Mouse (Mus musculus) forebrain, embryonic 11.5 days (tissue): ENCODE results near the gene Tmed10. TPM values are rescaled to one million over a fixed set of nuclear protein-coding genes. Genes with fewer than 3 reads are reported as not detected.

Experiments
- ATAC-seq: fragments of 200-750 bp; cut with Nextera tagmentation; replicated peaks from 2 replicates; pipeline ENCODE4 v1.8.0; 2017; ENCODE audit warnings: moderate TSS enrichment; ENCODE audit not compliant: low FRiP score
- DNase-seq: peaks from one replicate; pipeline ENCODE4 v3.0.0-alpha.2; 2017; ENCODE audit warnings: low spot score
- H3K27ac ChIP-seq: fragments of 300-500 bp; sonication (generic); 2 replicates; pipeline ENCODE4 v1.5.1; 2014; ENCODE audit warnings: low read depth, low read length
- H3K27me3 ChIP-seq: fragments of 300-500 bp; sonication (generic); 2 replicates; pipeline ENCODE4 v1.6.1; 2014; ENCODE audit warnings: mild to moderate bottlenecking, low read length, mixed read lengths; ENCODE audit not compliant: control insufficient read depth, insufficient read depth
- H3K36me3 ChIP-seq: fragments of 300-500 bp; sonication (generic); 2 replicates; pipeline ENCODE4 v1.6.1; 2014; ENCODE audit warnings: mild to moderate bottlenecking, low read length, moderate library complexity, mixed read lengths; ENCODE audit not compliant: control insufficient read depth, insufficient read depth
- H3K4me1 ChIP-seq: fragments of 300-500 bp; sonication (generic); replicated peaks from 2 replicates; pipeline ENCODE4 v1.6.1; 2014; ENCODE audit warnings: low read length, mixed read lengths; ENCODE audit not compliant: control insufficient read depth, insufficient read depth
- H3K4me2 ChIP-seq: fragments of 300-500 bp; sonication (generic); 2 replicates; pipeline ENCODE4 v1.6.1; 2014; ENCODE audit warnings: low read depth, mild to moderate bottlenecking, low read length, moderate library complexity, mixed read lengths; ENCODE audit not compliant: severe bottlenecking
- H3K4me3 ChIP-seq: fragments of 300-500 bp; sonication (generic); 2 replicates; pipeline ENCODE4 v1.5.1; 2014; ENCODE audit warnings: low read depth, low read length
- H3K9ac ChIP-seq: fragments of 300-500 bp; sonication (generic); 2 replicates; pipeline ENCODE4 v1.6.1; 2014; ENCODE audit warnings: low read length
- H3K9me3 ChIP-seq: fragments of 300-500 bp; sonication (generic); 2 replicates; pipeline ENCODE4 v1.6.1; 2016; ENCODE audit warnings: low read length, mixed read lengths; ENCODE audit not compliant: control insufficient read depth
- WGBS: fragments of 180-500 bp; shearing (Covaris S2); extraction: QIAGEN DNeasy Blood & Tissue Kit; methylation state at CpG from one replicate; pipeline ENCODE4 v1.1.7; 2014; 5-methylcytosine and 5-hydroxymethylcytosine counted together
- polyA plus RNA-seq: library from polyadenylated mRNA; unstranded; fragments of >200 nt; fragmentation: Nextera tagmentation; extraction: Ambion mirVana; gene quantifications from 2 replicates; pipeline ENCODE4 v1.2.1, GENCODE M21; 2014

Tmed10 gene
- polyA plus RNA-seq, 1 experiment from 2014 or later = 229 TPM

GRCm38 (mm10) chr12:85296915-85297314 lies 77.7 kb downstream of the Tmed10 start:
- Histone ChIP-seq H3K4me1 (no peaks in the 10 kb centered on the region), H3K9ac (no peak overlapping the region), H3K4me2 (no peak overlapping the region), H3K36me3 (peaks cover 7% of the 10 kb centered on the region; the same call in 1 of the 2 replicates), H3K27ac (no peak overlapping the region), H3K27me3 (no peaks in the 10 kb centered on the region), H3K9me3 (peaks cover 5% of the 10 kb centered on the region; the same call in 1 of the 2 replicates), H3K4me3 (no peak overlapping the region)
- ATAC-seq = no peak
- no peak for DNase-seq
- 83% methylated on average over 5 of the region's 5 CpGs for WGBS

- no peak overlapping the region for H3K4me3 ChIP-seq
- 87% methylated on average over 2 of the region's 2 CpGs for WGBS
Observed at GRCm38 (mm10) chr12:85295506-85295905, 79.1 kb downstream of the Tmed10 start.

GRCm38 (mm10) chr12:85292906-85293305 lies 81.7 kb downstream of the Tmed10 start:
- peaks cover 5% of the 10 kb centered on the region; the same call in 1 of the 2 replicates for H3K9me3 ChIP-seq
- H3K9ac ChIP-seq = no peak overlapping the region
- H3K27me3 ChIP-seq = no peaks in the 10 kb centered on the region
- H3K4me1 ChIP-seq = no peaks in the 10 kb centered on the region
- no peak overlapping the region for H3K27ac ChIP-seq
- no peak overlapping the region for H3K4me3 ChIP-seq
- DNase-seq (no peak), ATAC-seq (no peak)
- H3K4me2 ChIP-seq = no peak overlapping the region
- no peaks in the 10 kb centered on the region for H3K36me3 ChIP-seq

More at GRCm38 (mm10) chr12:85295506-85295905, 79.1 kb downstream of the Tmed10 start:
- H3K9ac ChIP-seq = no peak overlapping the region
- no peak overlapping the region for H3K27ac ChIP-seq
- H3K4me2 ChIP-seq = no peak overlapping the region
- DNase-seq = no peak
- no peaks in the 10 kb centered on the region for H3K4me1 ChIP-seq
- H3K9me3 ChIP-seq = peaks cover 5% of the 10 kb centered on the region; the same call in 1 of the 2 replicates
- ATAC-seq = no peak
- no peaks in the 10 kb centered on the region for H3K27me3 ChIP-seq
- no peaks in the 10 kb centered on the region; the same call in 1 of the 2 replicates for H3K36me3 ChIP-seq

- DNase-seq (no peak), ATAC-seq (no peak)
- H3K36me3 ChIP-seq = no peaks in the 10 kb centered on the region
- no peak overlapping the region for H3K4me2 ChIP-seq
- 78% methylated on average over 6 of the region's 6 CpGs for WGBS
- H3K27ac ChIP-seq = no peak overlapping the region
- H3K4me3 ChIP-seq = no peak overlapping the region
- H3K9me3 ChIP-seq = peaks cover 5% of the 10 kb centered on the region; the same call in 1 of the 2 replicates
- no peaks in the 10 kb centered on the region for H3K27me3 ChIP-seq
- no peak overlapping the region for H3K9ac ChIP-seq
- H3K4me1 ChIP-seq = no peaks in the 10 kb centered on the region
Observed at GRCm38 (mm10) chr12:85292288-85292687, 82.4 kb downstream of the Tmed10 start.

- no peak for ATAC-seq
- no peaks in the 10 kb centered on the region for H3K27me3 ChIP-seq
- no peak overlapping the region for H3K27ac ChIP-seq
- no peak overlapping the region for H3K4me3 ChIP-seq
- peaks cover 5% of the 10 kb centered on the region; the same call in 1 of the 2 replicates for H3K9me3 ChIP-seq
- no peaks in the 10 kb centered on the region for H3K4me1 ChIP-seq
- no peak for DNase-seq
- no peak overlapping the region for H3K9ac ChIP-seq
- H3K4me2 ChIP-seq = no peak overlapping the region
- no peaks in the 10 kb centered on the region for H3K36me3 ChIP-seq
Observed at GRCm38 (mm10) chr12:85291541-85291940, 83.1 kb downstream of the Tmed10 start.

- Histone ChIP-seq H3K9ac (no peak overlapping the region), H3K36me3 (no peaks in the 10 kb centered on the region), H3K4me2 (no peak overlapping the region), H3K9me3 (peaks cover 5% of the 10 kb centered on the region; the same call in 1 of the 2 replicates), H3K27ac (no peak overlapping the region), H3K4me1 (no peaks in the 10 kb centered on the region), H3K27me3 (no peaks in the 10 kb centered on the region), H3K4me3 (no peak overlapping the region)
- WGBS = 88% methylated on average over 10 of the region's 10 CpGs
- DNase-seq (no peak), ATAC-seq (no peak)
Observed at GRCm38 (mm10) chr12:85290633-85291032, 84.0 kb downstream of the Tmed10 start.

Other genes with a start within 250 kb of the Tmed10 start
- gene Rps6kl1, start 223.6 kb downstream of the Tmed10 start, polyA plus RNA-seq = 1.9 and 2.8 TPM in 2 replicates
- 3.1 and 3.7 TPM in 2 replicates for gene Pgf, start 197.1 kb downstream of the Tmed10 start, polyA plus RNA-seq
- 98.9 and 109 TPM in 2 replicates for gene Eif2b2, start 155.4 kb downstream of the Tmed10 start, polyA plus RNA-seq
- 8.7 and 9.8 TPM in 2 replicates for gene Mlh3, start 104.2 kb downstream of the Tmed10 start, polyA plus RNA-seq
- gene Acyp1, start 86.4 kb downstream of the Tmed10 start, polyA plus RNA-seq = 53.6 and 61.9 TPM in 2 replicates
- gene Zc2hc1c, start 86.3 kb downstream of the Tmed10 start, polyA plus RNA-seq = 1.2 and 1.8 TPM in 2 replicates
- 13.8 and 14.0 TPM in 2 replicates for gene Nek9, start 35.5 kb downstream of the Tmed10 start, polyA plus RNA-seq
- gene Fos, start 99.0 kb upstream of the Tmed10 start, polyA plus RNA-seq = 0.57 and 1.1 TPM in 2 replicates
- 0.31 TPM in 2 replicates for gene Jdp2, start 224.2 kb upstream of the Tmed10 start, polyA plus RNA-seq